Mouse (Mus musculus): ENCODE measurements at regions not wholly inside any gene's neighbourhood (a gene's known extent, or its start where the extent isn't known, plus 50 kb on each side); places are given as distances from the start of the nearest gene placed in this dataset.

GRCm38 (mm10) chr2:108158311-108158710, 867.9 kb downstream of the Kcna4 start:
- DNase-seq (ENCODE audit: low spot score) (no peak), ATAC-seq (ENCODE audit: low FRiP score, low TSS enrichment) (no peak)
- Histone ChIP-seq H3K9ac (ENCODE audit: low read length) (no peak overlapping the region), H3K9me3 (ENCODE audit: control insufficient read depth, low read length) (no peaks in the 10 kb centered on the region), H3K4me1 (replicated peaks; ENCODE audit: control insufficient read depth, insufficient read depth) (no peaks in the 10 kb centered on the region), H3K36me3 (ENCODE audit: control insufficient read depth, insufficient read depth, low read length) (no peaks in the 10 kb centered on the region), H3K4me3 (ENCODE audit: low read depth, low read length) (no peak overlapping the region), H3K27ac (replicated peaks) (no peak overlapping the region), H3K27me3 (ENCODE audit: control insufficient read depth, insufficient read depth, low read length) (no peaks in the 10 kb centered on the region), H3K4me2 (replicated peaks; ENCODE audit: low read depth) (no peak overlapping the region)
- TF ChIP-seq EP300 (optimal IDR thresholded peaks at IDR 0.05) = no peak
- TF ChIP-seq CTCF (IDR thresholded peaks at IDR 0.05; ENCODE audit: low read depth) = no peak

- Histone ChIP-seq H3K9ac (ENCODE audit: low read length) (no peak overlapping the region), H3K4me3 (ENCODE audit: low read depth, low read length) (no peak overlapping the region), H3K27me3 (ENCODE audit: control insufficient read depth, insufficient read depth, low read length) (no peaks in the 10 kb centered on the region), H3K9me3 (ENCODE audit: control insufficient read depth, low read length) (no peaks in the 10 kb centered on the region), H3K4me1 (replicated peaks; ENCODE audit: control insufficient read depth, insufficient read depth) (no peaks in the 10 kb centered on the region), H3K4me2 (replicated peaks; ENCODE audit: low read depth) (no peak overlapping the region), H3K27ac (replicated peaks) (no peak overlapping the region), H3K36me3 (ENCODE audit: control insufficient read depth, insufficient read depth, low read length) (no peaks in the 10 kb centered on the region)
- ATAC-seq (ENCODE audit: low FRiP score, low TSS enrichment) = no peak
- TF ChIP-seq EP300 (optimal IDR thresholded peaks at IDR 0.05) (no peak), CTCF (IDR thresholded peaks at IDR 0.05; ENCODE audit: low read depth) (no peak)
- no peak for DNase-seq (ENCODE audit: low spot score)
- WGBS = 71% methylated on average over 3 of the region's 3 CpGs
Observed at GRCm38 (mm10) chr2:108160865-108161264, 870.4 kb downstream of the Kcna4 start.

DNA sequence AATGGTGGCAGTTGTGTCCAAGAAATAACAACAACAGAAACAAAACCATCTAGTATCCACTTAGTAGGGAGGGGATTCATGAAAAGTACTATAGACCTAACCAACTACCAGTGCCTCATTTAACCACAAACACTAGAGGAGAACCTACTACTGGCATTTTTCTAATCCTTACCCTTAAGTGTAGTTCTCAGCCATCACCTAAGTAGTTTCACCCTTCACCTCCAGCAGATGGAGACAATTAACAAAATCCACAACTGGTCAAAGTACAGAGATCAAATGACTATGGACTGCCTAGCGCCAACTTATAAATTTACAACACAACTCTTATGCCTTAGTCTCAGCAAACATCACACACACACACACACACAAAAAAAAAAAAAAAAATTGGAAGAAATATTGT, 874.6 kb downstream of the Kcna4 start:
- Histone ChIP-seq H3K27me3 (ENCODE audit: control insufficient read depth, insufficient read depth, low read length) (no peaks in the 10 kb centered on the region), H3K4me1 (replicated peaks; ENCODE audit: control insufficient read depth, insufficient read depth) (no peaks in the 10 kb centered on the region), H3K9me3 (ENCODE audit: control insufficient read depth, low read length) (no peaks in the 10 kb centered on the region), H3K9ac (ENCODE audit: low read length) (no peak overlapping the region), H3K36me3 (ENCODE audit: control insufficient read depth, insufficient read depth, low read length) (no peaks in the 10 kb centered on the region), H3K27ac (replicated peaks) (no peak overlapping the region), H3K4me3 (ENCODE audit: low read depth, low read length) (no peak overlapping the region), H3K4me2 (replicated peaks; ENCODE audit: low read depth) (no peak overlapping the region)
- 86% methylated on average over 1 of the region's 1 CpGs for WGBS
- no peak for ATAC-seq (ENCODE audit: low FRiP score, low TSS enrichment)
- no peak for DNase-seq (ENCODE audit: low spot score)
- TF ChIP-seq EP300 (optimal IDR thresholded peaks at IDR 0.05) = no peak
- no peak for TF ChIP-seq CTCF (IDR thresholded peaks at IDR 0.05; ENCODE audit: low read depth)

Measured in stomach, postnatal 0 days (tissue).